Mouse (Mus musculus) Muller cell, postnatal 12 days (primary cell): ENCODE results near the gene Gm14744.
"Not testable (repeated sequence)": the region's sequence is repeated elsewhere in the genome, so short reads cannot be mapped to it uniquely, and the experiment has no call there.

Experiments
- DNase-seq: peaks from one replicate; pipeline ENCODE4 v3.0.0-alpha.2; 2015; ENCODE audit errors: inconsistent ontology term

The Gm14744 gene

DNA sequence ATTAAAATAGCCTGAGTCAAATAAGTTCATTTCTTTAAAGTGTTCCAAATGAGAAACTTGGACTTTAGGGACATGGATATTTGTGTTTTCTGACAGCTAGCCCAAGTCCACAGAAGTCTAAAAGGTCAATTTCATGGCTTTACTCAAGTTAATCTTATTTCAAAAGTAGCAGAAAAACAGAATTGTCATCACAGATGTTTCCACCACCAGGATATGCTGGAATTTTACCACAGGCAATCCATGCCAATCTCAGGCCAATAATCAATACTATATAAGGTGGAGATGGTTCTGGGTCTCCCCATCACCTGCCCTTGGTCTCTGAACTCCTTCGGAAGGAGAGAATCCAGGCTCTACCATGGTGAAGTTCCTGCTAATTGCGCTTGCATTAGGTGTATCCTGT lies at the start of gene Gm14744:
TSS of gene Gm14744 (plus strand) at position 301 of the 400 bp plus-strand sequence.
- not testable (repeated sequence) for DNase-seq

DNA sequence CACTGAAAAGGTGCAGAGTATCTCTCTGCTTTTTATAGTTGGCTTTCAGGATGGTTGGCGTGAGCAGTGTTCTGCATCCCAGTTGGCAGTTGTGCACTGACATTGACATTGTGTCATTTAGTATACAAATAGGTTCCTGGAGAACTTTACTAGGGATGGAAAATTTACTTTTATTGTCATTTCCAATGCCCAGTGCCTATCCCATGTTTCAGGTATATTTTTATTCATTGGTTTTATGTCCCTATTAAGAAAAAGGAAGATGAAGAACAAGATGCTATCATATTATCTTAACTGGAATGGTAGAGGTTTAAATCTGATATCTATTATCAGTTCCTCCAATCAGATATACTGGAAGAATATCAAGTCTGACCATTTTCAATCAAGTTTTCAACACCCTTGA lies 11.0 kb upstream of the Gm14744 start, which contains the start of gene Pbsn:
TSS of gene Pbsn (minus strand) at position 101 of the 400 bp plus-strand sequence.
- DNase-seq: no peak

DNA sequence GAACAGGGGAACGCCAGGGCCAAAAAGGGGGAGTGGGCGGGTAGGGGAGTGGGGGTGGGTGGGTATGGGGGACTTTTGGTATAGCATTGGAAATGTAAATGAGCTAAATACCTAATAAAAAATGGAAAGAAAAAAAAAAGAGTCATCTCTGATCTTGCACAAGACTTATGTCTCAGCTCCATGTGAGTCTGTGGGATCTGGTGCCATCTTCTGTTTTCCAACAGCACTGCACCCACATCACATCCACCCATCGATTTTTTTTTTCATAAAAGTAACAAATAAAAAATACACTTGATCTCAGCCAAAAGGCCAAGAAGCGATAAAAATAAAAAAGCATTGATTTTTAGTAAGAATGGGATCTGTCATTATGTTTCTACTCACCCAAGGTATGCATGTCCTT lies 15.5 kb downstream of the Gm14744 start:
- not testable (repeated sequence) for DNase-seq
